Mouse (Mus musculus): ENCODE results near the gene Apbb2.

DNA sequence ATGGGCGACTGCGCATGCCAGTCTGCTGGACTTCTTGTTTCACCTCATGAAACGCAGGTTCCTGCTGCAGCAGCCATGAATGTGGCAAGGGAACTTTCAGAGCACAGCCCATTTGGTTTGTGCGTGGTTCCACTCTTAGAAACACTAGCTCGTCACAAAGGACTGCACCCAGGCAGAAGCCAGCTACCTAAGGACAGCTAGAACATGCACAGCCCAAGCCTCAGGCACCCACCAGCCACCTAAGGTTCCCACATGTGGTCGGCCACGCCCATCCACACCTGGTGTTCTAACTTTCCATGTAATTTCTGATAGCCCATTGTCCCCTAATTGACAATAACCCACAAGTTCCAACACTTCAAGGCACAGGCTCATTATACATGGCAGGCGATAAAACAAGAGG is 102.3 kb downstream of the Apbb2 start:
- no peak for TF ChIP-seq CTCF (conservative IDR thresholded peaks at IDR 0.05; ENCODE audit: insufficient read depth, insufficient read length, low read depth, low read length)
- no peak for TF ChIP-seq POLR2A (IDR thresholded peaks at IDR 0.05; ENCODE audit: low read depth, low read length)

Measured in kidney, adult 2 months (tissue).